Mouse (Mus musculus) thymus, adult 2 months (tissue): ENCODE measurements around the gene Prap1.

Experiments used
- CTCF ChIP-seq: fragments of 200-500 bp; IDR thresholded peaks from 2 replicates; pipeline ENCODE4 v1.5.1; 2012; ENCODE audit warnings: mild to moderate bottlenecking, control low read depth, low read length, moderate library complexity, borderline replicate concordance; ENCODE audit not compliant: control insufficient read depth, poor library complexity, insufficient read depth; ENCODE audit errors: extremely low read depth
- POLR2A ChIP-seq: fragments of 200-500 bp; IDR thresholded peaks from 2 replicates; pipeline ENCODE4 v1.6.1; 2012; ENCODE audit warnings: mild to moderate bottlenecking, low read length, control low read depth, moderate library complexity; ENCODE audit not compliant: control insufficient read depth, poor library complexity, insufficient read depth; ENCODE audit errors: extremely low read depth

DNA sequence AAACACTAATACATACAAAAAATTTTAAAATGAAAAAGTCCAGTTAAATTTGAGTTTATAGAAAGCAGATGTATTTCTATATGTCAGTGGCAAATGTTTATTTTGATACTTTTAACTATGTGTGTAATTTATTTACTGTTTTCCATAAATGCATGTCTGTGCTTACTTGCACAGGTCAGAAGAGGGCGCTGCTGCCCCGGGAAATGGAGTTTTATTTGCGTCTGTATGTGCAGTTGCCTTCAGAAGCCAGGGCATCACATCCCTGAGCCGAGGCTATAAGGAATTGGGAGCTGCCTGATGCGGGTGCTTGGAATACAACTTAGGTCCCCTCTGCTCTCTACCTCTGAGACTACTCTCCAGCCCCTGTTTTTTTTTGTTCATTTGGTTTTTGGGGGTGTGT is 14.5 kb upstream of the Prap1 start:
- TF ChIP-seq CTCF (no peak), POLR2A (no peak)
